Mouse (Mus musculus) mesoderm, embryonic 11.5 days (tissue): ENCODE measurements at regions not wholly inside any gene's neighbourhood (a gene's known extent, or its start where the extent isn't known, plus 50 kb on each side); places are given as distances from the start of the nearest gene placed in this dataset.

Experiments used
- DNase-seq: peaks from one replicate; pipeline ENCODE4 v3.0.0-alpha.2; 2012; ENCODE audit warnings: low read depth, low spot score

DNA sequence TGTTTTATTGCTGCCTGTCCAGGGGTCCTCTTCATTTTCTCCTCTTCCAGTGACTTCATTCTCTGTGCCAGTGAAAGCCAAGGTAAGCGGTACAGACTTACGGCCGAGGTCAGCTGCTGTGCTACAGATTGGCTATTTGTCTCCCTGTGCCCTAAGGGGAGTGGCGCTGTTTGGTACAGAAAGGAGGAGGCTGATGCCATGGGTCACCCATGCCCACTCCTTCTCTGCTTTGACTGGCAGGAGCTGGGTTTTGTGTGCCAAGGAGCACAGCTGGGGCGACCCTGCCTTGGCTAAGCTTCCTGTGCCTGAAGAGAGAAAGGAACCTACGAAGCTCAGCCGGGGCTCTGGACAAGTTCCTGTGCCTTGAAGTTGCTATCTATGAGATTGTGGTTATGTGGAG lies 70.0 kb upstream of the Fggy start:
- DNase-seq: no peak

DNA sequence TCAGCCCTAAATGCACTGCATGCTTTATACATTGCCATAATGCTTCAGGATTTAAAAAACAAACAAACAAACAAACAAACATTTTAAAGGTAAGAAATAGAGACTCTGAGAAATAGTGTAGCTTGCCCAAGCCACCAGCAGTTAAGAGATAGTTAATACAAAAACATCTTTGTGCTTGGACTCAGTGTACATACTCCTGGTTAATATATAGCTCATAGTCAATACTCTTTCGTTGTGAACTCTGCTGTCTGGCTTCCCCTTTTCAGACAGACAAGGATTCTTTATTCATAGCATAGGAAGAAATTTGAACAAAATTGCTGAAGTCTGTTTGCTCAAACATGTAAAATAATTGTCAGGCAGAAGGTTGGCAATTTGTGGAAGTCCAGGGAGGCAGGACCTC lies 69.3 kb upstream of the Fggy start:
- DNase-seq: no peak

GRCm38 (mm10) chr4:95489059-95489458 lies 68.2 kb upstream of the Fggy start:
- DNase-seq: no peak

- no peak for DNase-seq
These were observed 57.0 kb upstream of the Fggy start for GRCm38 (mm10) chr4:95500265-95500664.

GRCm38 (mm10) chr4:95501164-95501563 lies 56.1 kb upstream of the Fggy start:
- peak; percentile 77 for DNase-seq

- DNase-seq: peak; percentile 48
These were observed 50.0 kb upstream of the Fggy start for GRCm38 (mm10) chr4:95507141-95507945.
